Mouse (Mus musculus) stomach, embryonic 15.5 days (tissue): ENCODE data around the gene Gm13119. TPM values are rescaled to one million over a fixed set of nuclear protein-coding genes. Genes with fewer than 3 reads are reported as not detected.

Source experiments
- polyA plus RNA-seq: library from polyadenylated mRNA; unstranded; fragments of >200 nt; fragmentation: Nextera tagmentation; extraction: Ambion mirVana; gene quantifications from 2 replicates; pipeline ENCODE4 v1.2.1, GENCODE M21; 2015

The Gm13119 gene
- polyA plus RNA-seq, 1 experiment from 2014 or later, result not detected

Other genes starting within 250 kb of the Gm13119 start
- not detected in 2 replicates for gene Oog3, start 195.3 kb upstream of the Gm13119 start, polyA plus RNA-seq
- not detected in 2 replicates for gene Oog2, start 167.2 kb upstream of the Gm13119 start, polyA plus RNA-seq
- not detected in 2 replicates for gene C87977, start 144.6 kb upstream of the Gm13119 start, polyA plus RNA-seq
- gene Pramel5, start 77.5 kb upstream of the Gm13119 start, polyA plus RNA-seq, result not detected in 2 replicates
- gene Gm13128, start 27.7 kb upstream of the Gm13119 start, polyA plus RNA-seq, result not detected in 2 replicates
- not detected in 2 replicates for gene Pramef20, start 20.0 kb downstream of the Gm13119 start, polyA plus RNA-seq
- gene Pramef12, start 50.5 kb downstream of the Gm13119 start, polyA plus RNA-seq, result 0.09 and 0.13 TPM in 2 replicates
- not detected in 2 replicates for gene 1700012P22Rik, start 80.8 kb downstream of the Gm13119 start, polyA plus RNA-seq
- gene Gm9944, start 95.4 kb downstream of the Gm13119 start, polyA plus RNA-seq, result not detected in 2 replicates
- gene Aadacl3, start 105.8 kb downstream of the Gm13119 start, polyA plus RNA-seq, result not detected in 2 replicates
- gene 9430007A20Rik, start 161.9 kb downstream of the Gm13119 start, polyA plus RNA-seq, result not detected in 2 replicates
- not detected in 2 replicates for gene Gm13124, start 207.2 kb downstream of the Gm13119 start, polyA plus RNA-seq